Mouse (Mus musculus): ENCODE data around the gene Tagap. TPM values are rescaled to one million over a fixed set of nuclear protein-coding genes. Genes with fewer than 3 reads are reported as not detected.

Gene Tagap
- polyA plus RNA-seq, 2 experiments, result 0.64 to 0.65 TPM

DNA sequence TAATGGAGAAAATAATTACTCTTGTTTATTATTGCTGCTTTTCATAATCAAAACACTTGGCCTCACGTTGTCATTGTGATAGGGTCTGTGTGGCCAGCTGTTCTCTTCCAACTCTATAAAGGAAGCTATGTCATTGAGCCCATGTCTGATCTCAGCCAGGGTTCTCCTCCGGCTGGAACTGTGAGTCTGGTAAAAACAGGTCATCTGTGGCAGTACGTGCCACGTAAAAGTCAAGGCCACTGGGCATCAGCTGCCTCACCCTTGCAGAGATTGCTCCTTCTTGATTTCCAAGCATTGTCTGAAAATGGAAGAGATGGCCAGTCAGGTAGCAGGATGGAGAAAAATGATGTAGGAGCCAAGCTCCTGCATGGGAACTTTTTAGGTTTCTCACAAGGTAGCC lies 25.8 kb upstream of the Tagap start:
- H3K4me2 ChIP-seq (replicated peaks; ENCODE audit: low read depth, low read length, severe bottlenecking), result no peak overlapping the region
- H3K4me3 ChIP-seq (replicated peaks; ENCODE audit: low read length), result no peak overlapping the region
- WGBS, result 71% methylated on average over 4 of the region's 4 CpGs
- no peak overlapping the region for H3K27ac ChIP-seq (replicated peaks; ENCODE audit: low read depth, low read length)
- DNase-seq (ENCODE audit: low spot score) (no peak), ATAC-seq (ENCODE audit: low FRiP score, low read depth) (no peak)
- H3K36me3 ChIP-seq (ENCODE audit: control insufficient read depth, insufficient read depth, low read length), result no peaks in the 10 kb centered on the region
- no peak overlapping the region for H3K9ac ChIP-seq (ENCODE audit: low read depth, low read length, severe bottlenecking)
- TF ChIP-seq POLR2A (IDR thresholded peaks at IDR 0.05; ENCODE audit: borderline replicate concordance, extremely low read depth, insufficient read depth, insufficient read length), result no peak
- no peaks in the 10 kb centered on the region for H3K9me3 ChIP-seq (ENCODE audit: control insufficient read depth, low read length)
- H3K4me1 ChIP-seq (ENCODE audit: control insufficient read depth, insufficient read depth, low read length), result no peaks in the 10 kb centered on the region
- no peaks in the 10 kb centered on the region for H3K27me3 ChIP-seq (ENCODE audit: control insufficient read depth, insufficient read depth, low read length)

DNA sequence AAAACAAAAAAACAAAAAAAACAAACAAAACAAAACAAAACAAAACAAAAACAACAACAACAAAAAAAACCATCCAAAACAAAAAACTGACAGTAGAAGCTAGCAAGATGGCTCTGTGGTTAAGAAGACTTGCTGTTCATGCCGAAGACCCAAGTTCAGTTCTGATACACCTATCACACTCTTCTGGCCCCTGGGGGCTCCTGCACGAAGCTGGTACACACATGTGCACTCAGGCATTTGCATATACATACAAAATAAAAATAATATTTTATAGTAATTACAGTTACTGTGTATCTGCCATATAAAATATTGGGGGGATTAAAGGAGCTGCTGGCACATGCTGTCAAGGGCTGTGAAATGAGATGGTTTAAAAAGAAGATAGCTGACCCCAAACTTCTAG lies 24.3 kb upstream of the Tagap start:
- DNase-seq (ENCODE audit: low spot score) (no peak), ATAC-seq (ENCODE audit: low FRiP score, low read depth) (no peak)
- no peaks in the 10 kb centered on the region for H3K9me3 ChIP-seq (ENCODE audit: control insufficient read depth, low read length)
- no peak overlapping the region for H3K4me3 ChIP-seq (replicated peaks; ENCODE audit: low read length)
- H3K4me1 ChIP-seq (ENCODE audit: control insufficient read depth, insufficient read depth, low read length), result no peaks in the 10 kb centered on the region
- no peak for TF ChIP-seq POLR2A (IDR thresholded peaks at IDR 0.05; ENCODE audit: borderline replicate concordance, extremely low read depth, insufficient read depth, insufficient read length)
- no peak overlapping the region for H3K9ac ChIP-seq (ENCODE audit: low read depth, low read length, severe bottlenecking)
- H3K36me3 ChIP-seq (ENCODE audit: control insufficient read depth, insufficient read depth, low read length), result no peaks in the 10 kb centered on the region
- H3K27ac ChIP-seq (replicated peaks; ENCODE audit: low read depth, low read length), result no peak overlapping the region
- H3K27me3 ChIP-seq (ENCODE audit: control insufficient read depth, insufficient read depth, low read length), result no peaks in the 10 kb centered on the region
- 79% methylated on average over 2 of the region's 2 CpGs for WGBS
- H3K4me2 ChIP-seq (replicated peaks; ENCODE audit: low read depth, low read length, severe bottlenecking), result no peak overlapping the region

DNA sequence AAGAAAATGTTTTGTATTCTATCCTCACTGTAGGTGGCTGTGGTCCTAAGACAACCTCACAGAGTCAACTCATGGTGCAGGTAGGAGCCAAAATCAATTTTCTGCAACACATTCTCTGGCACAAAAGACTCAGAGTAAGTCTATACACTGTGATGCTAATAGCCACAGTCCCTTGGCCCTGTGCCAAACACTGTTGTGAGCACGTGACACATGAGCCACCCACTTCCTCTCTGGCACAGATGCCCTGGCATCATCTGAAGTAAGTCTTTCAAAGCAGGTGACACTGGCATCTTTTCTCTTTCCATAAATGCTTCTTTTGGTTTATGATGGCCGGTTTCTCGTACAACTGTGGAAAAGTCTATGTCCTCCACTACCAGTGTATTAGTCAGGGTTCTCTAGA lies 23.4 kb upstream of the Tagap start:
- H3K4me2 ChIP-seq (replicated peaks; ENCODE audit: low read depth, low read length, severe bottlenecking), result no peak overlapping the region
- DNase-seq (ENCODE audit: low spot score), result no peak
- 64% methylated on average over 3 of the region's 3 CpGs for WGBS
- H3K4me1 ChIP-seq (ENCODE audit: control insufficient read depth, insufficient read depth, low read length), result no peaks in the 10 kb centered on the region
- no peaks in the 10 kb centered on the region for H3K9me3 ChIP-seq (ENCODE audit: control insufficient read depth, low read length)
- H3K27me3 ChIP-seq (ENCODE audit: control insufficient read depth, insufficient read depth, low read length), result no peaks in the 10 kb centered on the region
- no peak overlapping the region for H3K4me3 ChIP-seq (replicated peaks; ENCODE audit: low read length)
- no peak overlapping the region for H3K27ac ChIP-seq (replicated peaks; ENCODE audit: low read depth, low read length)
- no peaks in the 10 kb centered on the region for H3K36me3 ChIP-seq (ENCODE audit: control insufficient read depth, insufficient read depth, low read length)
- no peak for ATAC-seq (ENCODE audit: low FRiP score, low read depth)
- no peak overlapping the region for H3K9ac ChIP-seq (ENCODE audit: low read depth, low read length, severe bottlenecking)
- no peak for TF ChIP-seq POLR2A (IDR thresholded peaks at IDR 0.05; ENCODE audit: borderline replicate concordance, extremely low read depth, insufficient read depth, insufficient read length)

DNA sequence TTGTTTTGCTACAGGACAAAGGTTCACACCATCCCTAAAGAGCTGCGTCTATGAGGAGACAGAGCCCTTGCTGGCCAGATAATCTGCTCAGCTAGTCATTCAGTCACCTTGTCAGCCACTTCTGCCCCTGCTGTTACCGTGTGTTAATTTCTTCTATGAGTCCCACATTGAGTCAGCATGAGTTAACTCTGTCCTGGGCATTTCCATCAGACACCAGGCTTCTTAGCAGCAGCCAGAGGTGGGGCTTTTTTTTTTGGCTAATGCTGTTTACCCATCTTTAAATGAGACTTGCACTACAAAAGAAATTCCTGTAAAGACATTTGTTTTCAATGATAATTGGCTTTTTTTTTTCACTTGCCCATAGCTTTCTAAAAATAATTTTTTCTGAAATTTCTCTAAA lies 20.8 kb upstream of the Tagap start:
- Histone ChIP-seq H3K4me2 (replicated peaks; ENCODE audit: low read depth, low read length, severe bottlenecking) (no peak overlapping the region), H3K9ac (ENCODE audit: low read depth, low read length, severe bottlenecking) (no peak overlapping the region), H3K4me1 (ENCODE audit: control insufficient read depth, insufficient read depth, low read length) (no peaks in the 10 kb centered on the region), H3K9me3 (ENCODE audit: control insufficient read depth, low read length) (no peaks in the 10 kb centered on the region), H3K4me3 (replicated peaks; ENCODE audit: low read length) (no peak overlapping the region), H3K27me3 (ENCODE audit: control insufficient read depth, insufficient read depth, low read length) (no peaks in the 10 kb centered on the region), H3K27ac (replicated peaks; ENCODE audit: low read depth, low read length) (no peak overlapping the region), H3K36me3 (ENCODE audit: control insufficient read depth, insufficient read depth, low read length) (no peaks in the 10 kb centered on the region)
- DNase-seq (ENCODE audit: low spot score), result no peak
- ATAC-seq (ENCODE audit: low FRiP score, low read depth), result no peak
- WGBS, result 57% methylated on average over 2 of the region's 2 CpGs
- TF ChIP-seq POLR2A (IDR thresholded peaks at IDR 0.05; ENCODE audit: borderline replicate concordance, extremely low read depth, insufficient read depth, insufficient read length), result no peak

DNA sequence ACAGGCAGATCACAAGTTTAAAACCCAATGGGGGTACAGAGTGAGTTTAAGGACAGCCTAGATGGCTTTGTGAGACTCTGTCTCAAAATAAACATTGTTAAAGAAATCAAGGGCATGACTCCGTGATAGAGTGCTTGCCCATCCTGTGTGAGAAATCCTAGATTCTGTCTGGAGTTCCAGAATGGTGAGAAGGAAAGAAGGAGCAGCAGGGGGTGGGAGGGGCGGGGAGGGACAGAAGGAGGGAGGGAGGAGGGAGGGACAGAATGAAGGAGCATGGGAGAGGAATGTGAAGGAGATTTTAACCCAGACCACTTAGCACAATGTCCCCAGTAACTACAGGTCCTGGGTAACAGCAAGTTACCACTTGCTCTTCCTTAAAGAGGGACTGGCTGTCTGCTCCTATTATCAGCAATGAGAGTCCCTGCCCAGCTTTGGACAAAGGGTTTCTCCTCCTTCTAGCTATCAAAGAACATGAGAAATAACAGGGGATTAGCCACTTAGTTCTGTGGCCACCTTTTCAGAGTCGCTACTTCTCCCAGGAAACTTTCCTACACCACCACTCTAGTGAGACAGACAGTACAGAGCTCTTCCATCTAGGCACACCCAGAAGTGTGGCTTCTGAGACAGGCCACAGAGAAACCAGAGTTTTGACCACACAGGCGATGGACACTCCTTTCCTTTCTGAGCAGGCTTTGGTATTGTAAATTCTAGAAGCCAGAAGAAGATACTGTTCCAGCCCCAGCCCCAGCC lies 19.7 kb upstream of the Tagap start:
- Histone ChIP-seq H3K4me1 (ENCODE audit: control insufficient read depth, insufficient read depth, low read length) (no peaks in the 10 kb centered on the region), H3K9me3 (ENCODE audit: control insufficient read depth, low read length) (peaks cover 2% of the 10 kb centered on the region; the same call in 1 of the 2 replicates), H3K4me3 (replicated peaks; ENCODE audit: low read length) (no peak overlapping the region), H3K27me3 (ENCODE audit: control insufficient read depth, insufficient read depth, low read length) (no peaks in the 10 kb centered on the region), H3K36me3 (ENCODE audit: control insufficient read depth, insufficient read depth, low read length) (no peaks in the 10 kb centered on the region), H3K9ac (ENCODE audit: low read depth, low read length, severe bottlenecking) (no peak overlapping the region), H3K4me2 (replicated peaks; ENCODE audit: low read depth, low read length, severe bottlenecking) (no peak overlapping the region), H3K27ac (replicated peaks; ENCODE audit: low read depth, low read length) (no peak overlapping the region)
- no peak for TF ChIP-seq POLR2A (IDR thresholded peaks at IDR 0.05; ENCODE audit: borderline replicate concordance, extremely low read depth, insufficient read depth, insufficient read length)
- WGBS, result 41% methylated on average over 4 of the region's 4 CpGs
- ATAC-seq (ENCODE audit: low FRiP score, low read depth) (no peak), DNase-seq (ENCODE audit: low spot score) (no peak)

Data from limb, embryonic 14.5 days (tissue).